Mouse (Mus musculus): ENCODE measurements around the gene Kif26b.

- TF ChIP-seq CTCF (IDR thresholded peaks at IDR 0.05; ENCODE audit: borderline replicate concordance, control insufficient read depth, extremely low read depth, insufficient read depth, low read length, poor library complexity), result no peak
- no peak for TF ChIP-seq POLR2A (IDR thresholded peaks at IDR 0.05; ENCODE audit: control insufficient read depth, extremely low read depth, insufficient read depth, low read length, poor library complexity)
Measured at GRCm38 (mm10) chr1:178880905-178881304, 352.0 kb downstream of the Kif26b start.
